Mouse (Mus musculus) embryonic fibroblast, embryonic 13.5 days (primary cell): ENCODE measurements at regions not wholly inside any gene's neighbourhood (a gene's known extent, or its start where the extent isn't known, plus 50 kb on each side); places are given as distances from the start of the nearest gene placed in this dataset.

Experiments used
- CTCF ChIP-seq: IDR thresholded peaks from 2 replicates; pipeline ENCODE4 v1.5.1; 2011; ENCODE audit warnings: mild to moderate bottlenecking, control low read depth, low read length, moderate library complexity, borderline replicate concordance; ENCODE audit not compliant: insufficient read depth
- POLR2A ChIP-seq: IDR thresholded peaks from 2 replicates; pipeline ENCODE4 v1.6.1; 2011; ENCODE audit warnings: low read depth, mild to moderate bottlenecking, control low read depth, low read length, moderate library complexity

- TF ChIP-seq POLR2A = no peak
- no peak for TF ChIP-seq CTCF
Measured at GRCm38 (mm10) chr13:113728111-113728510, 64.6 kb upstream of the Hspb3 start.
